Mouse (Mus musculus) kidney, embryonic 14.5 days (tissue): Measurements from ENCODE around the gene Dync2li1. TPM values are rescaled to one million over a fixed set of nuclear protein-coding genes. Genes with fewer than 3 reads are reported as not detected.

Source experiments
- ATAC-seq: fragments of 200-750 bp; cut with Nextera tagmentation; 2 replicates; pipeline ENCODE4 v1.8.0; 2017; ENCODE audit warnings: moderate number of reproducible peaks, mild to moderate bottlenecking, moderate TSS enrichment, moderate library complexity; ENCODE audit not compliant: low FRiP score, low TSS enrichment
- H3K27ac ChIP-seq: fragments of 300-500 bp; sonication (generic); 2 replicates; pipeline ENCODE4 v1.5.1; 2014; ENCODE audit warnings: low read depth, mild to moderate bottlenecking, low read length, moderate library complexity, mixed read lengths
- H3K27me3 ChIP-seq: fragments of 300-500 bp; sonication (generic); 2 replicates; pipeline ENCODE4 v1.6.1; 2014; ENCODE audit warnings: mild to moderate bottlenecking, low read length; ENCODE audit not compliant: control insufficient read depth, insufficient read depth
- H3K36me3 ChIP-seq: fragments of 300-500 bp; sonication (generic); 2 replicates; pipeline ENCODE4 v1.6.1; 2014; ENCODE audit warnings: low read length, mixed read lengths; ENCODE audit not compliant: control insufficient read depth, insufficient read depth
- H3K4me1 ChIP-seq: fragments of 300-500 bp; sonication (generic); 2 replicates; pipeline ENCODE4 v1.6.1; 2014; ENCODE audit warnings: low read length, mixed read lengths; ENCODE audit not compliant: control insufficient read depth, insufficient read depth
- H3K4me2 ChIP-seq: fragments of 300-500 bp; sonication (generic); replicated peaks from 2 replicates; pipeline ENCODE4 v1.6.1; 2014; ENCODE audit warnings: low read depth, mild to moderate bottlenecking, low read length
- H3K4me3 ChIP-seq: fragments of 300-500 bp; sonication (generic); 2 replicates; pipeline ENCODE4 v1.5.1; 2014; ENCODE audit warnings: mild to moderate bottlenecking, low read length
- H3K9ac ChIP-seq: fragments of 300-500 bp; sonication (generic); 2 replicates; pipeline ENCODE4 v1.6.1; 2014; ENCODE audit warnings: low read depth, mild to moderate bottlenecking, low read length, moderate library complexity
- H3K9me3 ChIP-seq: fragments of 300-500 bp; sonication (generic); 2 replicates; pipeline ENCODE4 v1.6.1; 2016; ENCODE audit warnings: low read length; ENCODE audit not compliant: control insufficient read depth
- WGBS: fragments of 180-500 bp; shearing (Covaris S2); extraction: QIAGEN DNeasy Blood & Tissue Kit; methylation state at CpG from one replicate; pipeline ENCODE4 v1.1.7; 2014; 5-methylcytosine and 5-hydroxymethylcytosine counted together
- polyA plus RNA-seq: library from polyadenylated mRNA; unstranded; fragments of >200 nt; fragmentation: Nextera tagmentation; extraction: Ambion mirVana; gene quantifications from 2 replicates; pipeline ENCODE4 v1.2.1, GENCODE M21; 2014

Dync2li1 gene
- polyA plus RNA-seq, 1 experiment from 2014 or later: 48.7 TPM

- 84% methylated on average over 11 of the region's 11 CpGs for WGBS
- Histone ChIP-seq H3K27ac (no peak overlapping the region), H3K4me1 (peaks cover 5% of the 10 kb centered on the region), H3K9me3 (no peaks in the 10 kb centered on the region), H3K4me3 (no peak overlapping the region), H3K9ac (no peak overlapping the region), H3K4me2 (no peak overlapping the region), H3K36me3 (no peaks in the 10 kb centered on the region), H3K27me3 (no peaks in the 10 kb centered on the region)
- ATAC-seq: no peak
Measured at GRCm38 (mm10) chr17:84677595-84677994, 51.3 kb downstream of the Dync2li1 start.

DNA sequence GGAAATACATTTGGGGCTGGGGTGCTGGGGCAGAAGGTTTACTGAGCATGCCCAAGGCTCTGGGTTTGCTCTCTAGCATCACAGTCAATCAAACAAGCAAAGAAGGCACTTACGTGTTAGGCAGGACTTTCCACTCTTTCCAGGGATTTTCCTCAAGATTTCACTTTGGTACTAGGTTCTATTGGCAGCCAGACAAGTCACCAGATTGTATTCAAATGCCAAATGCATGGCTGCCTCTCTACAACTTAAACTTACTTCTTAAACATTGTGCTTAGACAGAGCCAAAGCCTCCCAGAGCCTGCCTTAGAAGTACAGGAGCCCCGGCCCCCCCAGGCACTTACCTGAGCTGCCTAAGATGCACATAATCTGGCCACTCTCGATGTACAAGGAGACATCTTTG, 55.4 kb downstream of the Dync2li1 start:
- Histone ChIP-seq H3K27ac (no peak overlapping the region), H3K4me3 (no peak overlapping the region), H3K36me3 (no peaks in the 10 kb centered on the region), H3K4me1 (peaks cover 8% of the 10 kb centered on the region; the same call in 1 of the 2 replicates), H3K27me3 (no peaks in the 10 kb centered on the region), H3K9me3 (no peaks in the 10 kb centered on the region), H3K9ac (no peak overlapping the region), H3K4me2 (no peak overlapping the region)
- 90% methylated on average over 3 of the region's 3 CpGs for WGBS
- ATAC-seq: no peak

- 65% methylated on average over 18 of the region's 18 CpGs for WGBS
- Histone ChIP-seq H3K36me3 (no peaks in the 10 kb centered on the region), H3K27me3 (no peaks in the 10 kb centered on the region), H3K4me2 (no peak within 1 kb of the TSS), H3K27ac (no peak within 1 kb of the TSS), H3K4me3 (no peak within 1 kb of the TSS), H3K9me3 (no peaks in the 10 kb centered on the region), H3K4me1 (peaks cover 8% of the 10 kb centered on the region; the same call in 1 of the 2 replicates), H3K9ac (no peak within 1 kb of the TSS)
- 0 out of 2 replicates have a peak, but pooled peaks have one; percentile 21 for ATAC-seq
Measured at GRCm38 (mm10) chr17:84682734-84683717, 56.7 kb downstream of the Dync2li1 start, which contains the start of gene Abcg5. TSS of gene Abcg5 (minus strand) at chr17:84683011.

DNA sequence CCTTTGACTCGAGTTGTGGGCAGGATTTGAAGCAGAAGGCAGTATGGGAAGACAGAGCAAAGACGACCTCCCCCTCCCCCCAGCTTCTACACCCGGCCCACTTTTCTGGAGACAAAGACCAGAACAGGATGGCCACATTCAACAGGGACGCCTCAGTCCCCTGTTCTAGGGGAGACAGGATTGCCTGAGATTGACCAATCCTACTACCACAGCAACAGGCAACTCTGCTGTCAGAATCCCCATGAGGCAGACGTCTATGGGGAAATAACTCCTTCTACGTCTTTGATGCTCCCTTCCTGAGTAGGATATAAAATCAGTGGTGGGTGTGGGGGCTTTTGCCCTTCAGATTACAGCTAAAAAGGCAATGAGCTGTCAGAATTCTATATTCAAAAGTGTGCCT, 58.0 kb downstream of the Dync2li1 start:
- H3K27me3 ChIP-seq: no peaks in the 10 kb centered on the region
- no peak overlapping the region for H3K9ac ChIP-seq
- no peak overlapping the region for H3K4me3 ChIP-seq
- H3K4me1 ChIP-seq: peaks cover 8% of the 10 kb centered on the region; the same call in 1 of the 2 replicates
- H3K27ac ChIP-seq: no peak overlapping the region
- H3K36me3 ChIP-seq: no peaks in the 10 kb centered on the region
- H3K4me2 ChIP-seq: no peak overlapping the region
- no peaks in the 10 kb centered on the region for H3K9me3 ChIP-seq
- 22% methylated on average over 6 of the region's 6 CpGs for WGBS
- no peak for ATAC-seq

GRCm38 (mm10) chr17:84685286-84685685, 59.0 kb downstream of the Dync2li1 start:
- H3K27ac ChIP-seq: no peak overlapping the region
- ATAC-seq: no peak
- H3K36me3 ChIP-seq: no peaks in the 10 kb centered on the region
- no peak overlapping the region for H3K4me3 ChIP-seq
- 73% methylated on average over 4 of the region's 4 CpGs for WGBS
- no peak overlapping the region for H3K9ac ChIP-seq
- no peak overlapping the region for H3K4me2 ChIP-seq
- no peaks in the 10 kb centered on the region for H3K9me3 ChIP-seq
- H3K4me1 ChIP-seq: peaks cover 8% of the 10 kb centered on the region; the same call in 1 of the 2 replicates
- H3K27me3 ChIP-seq: no peaks in the 10 kb centered on the region

DNA sequence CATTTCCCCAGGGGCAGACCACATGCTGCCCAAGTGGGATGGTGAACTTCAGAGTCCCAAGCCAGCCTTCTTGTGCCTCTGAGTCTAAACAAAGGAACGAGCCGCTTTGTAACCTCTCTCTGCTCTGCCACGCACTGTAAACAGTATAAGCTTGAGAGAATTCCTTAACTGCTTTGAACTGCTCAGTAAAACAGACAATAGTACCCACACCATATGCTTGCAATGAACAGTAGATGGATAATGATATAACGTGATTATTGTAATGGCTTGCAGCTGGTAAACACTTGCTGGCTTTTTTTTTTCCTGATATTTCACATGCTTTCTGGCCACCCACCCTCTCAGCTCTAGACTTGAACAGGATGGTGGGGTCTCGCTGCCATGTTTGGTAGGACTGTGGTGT, 61.7 kb downstream of the Dync2li1 start:
- Histone ChIP-seq H3K27me3 (no peaks in the 10 kb centered on the region), H3K4me1 (peaks cover 6% of the 10 kb centered on the region; the same call in 1 of the 2 replicates), H3K4me3 (no peak overlapping the region), H3K4me2 (no peak overlapping the region), H3K9ac (no peak overlapping the region), H3K27ac (no peak overlapping the region), H3K36me3 (no peaks in the 10 kb centered on the region), H3K9me3 (no peaks in the 10 kb centered on the region)
- no peak for ATAC-seq
- 73% methylated on average over 5 of the region's 5 CpGs for WGBS

GRCm38 (mm10) chr17:84688834-84689233, 62.5 kb downstream of the Dync2li1 start:
- H3K36me3 ChIP-seq: no peaks in the 10 kb centered on the region
- 88% methylated on average over 11 of the region's 11 CpGs for WGBS

GRCm38 (mm10) chr17:84689316-84689715, 63.0 kb downstream of the Dync2li1 start:
- H3K9me3 ChIP-seq: no peaks in the 10 kb centered on the region
- H3K36me3 ChIP-seq: no peaks in the 10 kb centered on the region
- 79% methylated on average over 5 of the region's 5 CpGs for WGBS
- ATAC-seq: no peak
- no peak overlapping the region for H3K9ac ChIP-seq
- no peak overlapping the region for H3K27ac ChIP-seq
- H3K4me1 ChIP-seq: no peaks in the 10 kb centered on the region
- H3K4me3 ChIP-seq: no peak overlapping the region
- H3K4me2 ChIP-seq: no peak overlapping the region
- H3K27me3 ChIP-seq: no peaks in the 10 kb centered on the region

More at GRCm38 (mm10) chr17:84688834-84689233, 62.5 kb downstream of the Dync2li1 start:
- Histone ChIP-seq H3K4me2 (no peak overlapping the region), H3K4me3 (no peak overlapping the region), H3K27me3 (no peaks in the 10 kb centered on the region), H3K9ac (no peak overlapping the region), H3K9me3 (no peaks in the 10 kb centered on the region), H3K27ac (no peak overlapping the region), H3K4me1 (no peaks in the 10 kb centered on the region; the same call in 1 of the 2 replicates)
- ATAC-seq: no peak

DNA sequence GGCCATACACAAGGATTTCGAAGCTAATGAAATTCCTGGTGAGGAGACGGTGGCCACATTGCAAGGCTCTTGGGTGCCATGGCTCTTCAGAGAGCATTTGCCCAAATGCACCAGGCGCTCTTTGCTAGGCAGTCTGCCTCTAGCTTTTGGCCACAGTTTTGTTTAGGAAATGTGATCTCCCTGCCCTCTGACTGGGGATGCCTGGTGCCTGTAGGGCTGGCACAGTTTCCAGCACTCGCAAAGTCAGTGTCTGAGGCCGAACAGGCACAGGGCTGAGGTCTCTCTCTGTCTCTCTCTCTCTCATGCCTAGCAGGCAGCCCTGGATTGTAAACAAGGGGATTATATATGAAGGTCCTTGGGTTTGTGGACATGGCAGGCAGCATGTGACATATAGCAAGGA, 63.8 kb downstream of the Dync2li1 start:
- Histone ChIP-seq H3K36me3 (no peaks in the 10 kb centered on the region), H3K4me3 (no peak overlapping the region), H3K9ac (no peak overlapping the region), H3K4me1 (no peaks in the 10 kb centered on the region), H3K9me3 (no peaks in the 10 kb centered on the region), H3K27me3 (no peaks in the 10 kb centered on the region), H3K4me2 (no peak overlapping the region), H3K27ac (no peak overlapping the region)
- WGBS: 58% methylated on average over 5 of the region's 5 CpGs
- no peak for ATAC-seq
